Mouse (Mus musculus): ENCODE results near the gene Psmd8.

Psmd8 gene

DNA sequence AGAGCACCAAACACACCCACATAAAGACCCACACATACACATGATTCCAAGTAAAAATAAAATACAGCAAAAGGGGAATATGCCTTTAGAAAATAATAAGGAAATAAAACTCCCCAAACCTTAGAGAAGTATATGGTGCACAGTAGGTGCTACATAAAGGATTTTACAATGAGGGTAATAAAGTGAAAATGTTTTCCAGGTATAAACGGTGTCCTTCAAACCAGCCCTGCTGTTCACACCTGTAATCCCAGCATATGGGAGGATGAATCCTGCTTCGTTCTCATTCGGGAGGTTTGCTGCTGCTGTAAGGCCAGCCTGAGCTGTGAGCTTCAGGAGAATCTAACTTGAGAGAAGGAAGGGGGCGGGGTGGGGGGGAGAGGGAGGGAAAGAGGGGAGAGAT is 46.3 kb downstream of the Psmd8 start:
- no peak for DNase-seq

DNA sequence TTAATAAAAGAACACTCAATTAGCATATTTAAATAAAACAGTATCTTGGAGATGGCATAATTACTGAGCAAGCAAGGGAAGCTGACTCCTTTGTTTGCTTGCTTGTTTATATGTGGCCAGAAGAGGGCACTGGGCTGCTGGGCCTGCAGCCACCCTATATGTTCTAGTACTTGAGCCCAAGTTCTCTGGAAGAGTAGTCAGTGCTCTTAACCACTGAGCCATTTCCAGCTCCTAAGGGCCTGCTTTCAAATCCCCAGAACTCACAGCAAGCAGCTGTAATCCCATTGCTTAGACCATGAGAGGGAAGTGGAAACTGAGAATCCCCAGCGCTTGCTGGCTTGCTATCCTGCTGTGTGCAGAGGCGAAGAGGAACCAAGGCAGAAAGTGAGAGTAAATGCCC is 51.8 kb downstream of the Psmd8 start:
- DNase-seq = no peak

DNA sequence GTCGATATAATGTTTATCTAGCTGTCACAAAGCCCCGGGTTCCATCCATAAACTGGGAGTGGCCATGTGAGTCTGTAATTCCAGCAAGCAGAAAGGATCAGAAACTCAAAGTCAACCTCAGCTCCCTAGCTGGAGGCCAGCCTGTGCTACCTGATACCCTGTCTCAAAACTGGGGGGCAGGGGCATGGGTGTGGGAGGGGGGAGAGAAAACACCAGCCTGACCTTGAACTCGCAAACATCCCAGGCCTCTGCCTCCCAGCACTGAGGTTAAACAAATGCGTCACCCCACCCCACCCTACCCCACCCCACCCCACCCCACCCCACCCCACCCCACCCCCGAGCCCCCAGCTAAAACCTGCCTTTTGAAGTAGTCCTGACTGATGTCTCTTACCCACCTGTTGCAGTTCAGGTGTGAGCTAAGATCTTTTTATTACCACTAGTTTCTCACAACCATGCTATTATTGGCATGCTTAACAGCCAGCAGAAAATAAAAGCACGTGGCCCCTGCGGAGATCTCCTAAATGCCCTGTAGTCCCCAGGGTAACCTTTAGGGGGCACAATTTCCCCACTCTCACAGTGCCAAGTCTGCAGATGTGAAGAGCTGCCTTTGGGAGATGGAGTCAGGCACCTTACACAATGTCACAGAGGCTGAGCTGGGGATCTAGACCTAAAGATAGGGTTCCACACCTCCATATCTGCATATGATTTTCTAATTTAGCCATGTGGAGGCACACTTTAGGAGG is 54.2 kb downstream of the Psmd8 start:
- DNase-seq = peak; percentile 77

DNA sequence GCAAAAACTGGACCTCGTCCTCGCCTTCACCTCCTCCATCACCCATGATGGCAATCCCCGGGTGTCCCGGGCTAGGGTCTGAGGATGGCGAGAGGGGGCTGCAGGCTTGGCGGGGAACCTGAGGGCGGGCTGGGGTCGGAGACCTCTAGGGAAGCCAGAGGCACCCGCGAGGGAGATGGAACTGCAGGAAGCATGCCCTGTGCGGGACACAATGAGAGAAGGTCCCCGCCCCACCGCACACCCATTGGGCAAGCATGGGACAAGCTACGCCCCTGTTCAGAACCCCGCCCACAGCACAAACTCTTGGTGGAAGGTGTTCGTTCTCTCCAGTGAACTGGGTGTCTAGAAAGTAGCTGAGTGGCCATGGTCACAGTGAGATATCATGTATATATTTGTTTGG is 55.5 kb downstream of the Psmd8 start, which contains the start of gene Ryr1:
TSS of gene Ryr1 (minus strand) at position 210 of the 400 bp plus-strand sequence.
- peak; percentile 32 for DNase-seq
